Mouse (Mus musculus) E14TG2a.4 (cell line): ENCODE data around the gene Cacng5.

ENCODE experiments used
- H3K27me3 ChIP-seq: 2 replicates; pipeline ENCODE4 v1.6.1; 2014; ENCODE audit warnings: low read length, control low read depth; ENCODE audit not compliant: insufficient read depth
- H3K36me3 ChIP-seq: 2 replicates; pipeline ENCODE4 v1.6.1; 2014; ENCODE audit warnings: low read length, control low read depth; ENCODE audit not compliant: insufficient read depth
- H3K4me1 ChIP-seq: replicated peaks from 2 replicates; pipeline ENCODE4 v1.6.1; 2014; ENCODE audit warnings: low read depth, low read length, control low read depth
- H3K4me3 ChIP-seq: replicated peaks from 2 replicates; pipeline ENCODE4 v1.5.1; 2014; ENCODE audit warnings: mild to moderate bottlenecking, low read length
- H3K9me3 ChIP-seq: 2 replicates; pipeline ENCODE4 v1.6.1; 2014; ENCODE audit warnings: low read length, control low read depth
- CTCF ChIP-seq: conservative IDR thresholded peaks from 2 replicates; pipeline ENCODE4 v1.5.1; 2014; ENCODE audit warnings: low read length
- NANOG ChIP-seq: IDR thresholded peaks from 2 replicates; pipeline ENCODE4 v1.6.1; 2014; ENCODE audit warnings: borderline replicate concordance, low read length, mixed read lengths
- POU5F1 ChIP-seq: IDR thresholded peaks from 2 replicates; pipeline ENCODE4 v1.6.1; 2014; ENCODE audit warnings: low read length, borderline replicate concordance

Cacng5 gene

GRCm38 (mm10) chr11:107865128-107865527, 49.7 kb downstream of the Cacng5 start:
- Histone ChIP-seq H3K36me3 (no peaks in the 10 kb centered on the region), H3K4me3 (no peak overlapping the region), H3K9me3 (no peaks in the 10 kb centered on the region), H3K27me3 (peaks cover 8% of the 10 kb centered on the region; the same call in 1 of the 2 replicates), H3K4me1 (peaks cover 12% of the 10 kb centered on the region)
- no peak for TF ChIP-seq POU5F1
- TF ChIP-seq CTCF: peak; percentile 80
- TF ChIP-seq NANOG: no peak

GRCm38 (mm10) chr11:107864024-107864423, 50.8 kb downstream of the Cacng5 start:
- TF ChIP-seq POU5F1 (no peak), CTCF (peak; percentile 72)

GRCm38 (mm10) chr11:107861738-107862137, 53.1 kb downstream of the Cacng5 start:
- no peak for TF ChIP-seq NANOG
- no peak for TF ChIP-seq CTCF
- Histone ChIP-seq H3K4me1 (peaks cover 2% of the 10 kb centered on the region; the same call in 1 of the 2 replicates), H3K4me3 (no peak overlapping the region), H3K9me3 (no peaks in the 10 kb centered on the region), H3K36me3 (no peaks in the 10 kb centered on the region), H3K27me3 (peaks cover 10% of the 10 kb centered on the region)

More at GRCm38 (mm10) chr11:107864024-107864423, 50.8 kb downstream of the Cacng5 start:
- peaks cover 12% of the 10 kb centered on the region for H3K4me1 ChIP-seq
- H3K27me3 ChIP-seq: peaks cover 8% of the 10 kb centered on the region; the same call in 1 of the 2 replicates
- no peaks in the 10 kb centered on the region for H3K9me3 ChIP-seq
- no peaks in the 10 kb centered on the region for H3K36me3 ChIP-seq
- H3K4me3 ChIP-seq: no peak overlapping the region

- no peaks in the 10 kb centered on the region for H3K9me3 ChIP-seq
- no peak overlapping the region for H3K4me3 ChIP-seq
- no peaks in the 10 kb centered on the region for H3K36me3 ChIP-seq
- TF ChIP-seq CTCF: no peak
- no peak for TF ChIP-seq NANOG
- no peak for TF ChIP-seq POU5F1
- H3K4me1 ChIP-seq: peaks cover 2% of the 10 kb centered on the region; the same call in 1 of the 2 replicates
- H3K27me3 ChIP-seq: peaks cover 20% of the 10 kb centered on the region
These were observed 55.0 kb downstream of the Cacng5 start for GRCm38 (mm10) chr11:107859871-107860270.

GRCm38 (mm10) chr11:107859288-107859687, 55.6 kb downstream of the Cacng5 start:
- H3K36me3 ChIP-seq: no peaks in the 10 kb centered on the region
- H3K9me3 ChIP-seq: no peaks in the 10 kb centered on the region
- TF ChIP-seq CTCF (peak; percentile 94), POU5F1 (no peak)
- peaks cover 23% of the 10 kb centered on the region for H3K27me3 ChIP-seq
- H3K4me3 ChIP-seq: no peak overlapping the region
- H3K4me1 ChIP-seq: no peaks in the 10 kb centered on the region

- 0 out of 2 replicates have a peak, but pooled peaks cover 3% of the 10 kb centered on the region for H3K4me1 ChIP-seq
- H3K36me3 ChIP-seq: no peaks in the 10 kb centered on the region
- TF ChIP-seq POU5F1 (no peak), CTCF (peak; percentile 39), NANOG (no peak)
- H3K4me3 ChIP-seq: no peak overlapping the region
- H3K9me3 ChIP-seq: no peaks in the 10 kb centered on the region
- H3K27me3 ChIP-seq: peaks cover 14% of the 10 kb centered on the region
These were observed 61.8 kb downstream of the Cacng5 start for GRCm38 (mm10) chr11:107853088-107853487.

- Histone ChIP-seq H3K36me3 (no peaks in the 10 kb centered on the region), H3K9me3 (no peaks in the 10 kb centered on the region), H3K4me1 (0 out of 2 replicates have a peak, but pooled peaks cover 3% of the 10 kb centered on the region)
These were observed 65.2 kb downstream of the Cacng5 start for GRCm38 (mm10) chr11:107849621-107850020.

GRCm38 (mm10) chr11:107844175-107844574, 70.7 kb downstream of the Cacng5 start:
- peaks cover 3% of the 10 kb centered on the region; the same call in 1 of the 2 replicates for H3K9me3 ChIP-seq
- H3K36me3 ChIP-seq: no peaks in the 10 kb centered on the region
- no peak overlapping the region for H3K4me3 ChIP-seq
- no peaks in the 10 kb centered on the region for H3K27me3 ChIP-seq
- no peak for TF ChIP-seq POU5F1
- no peak for TF ChIP-seq CTCF
- no peak for TF ChIP-seq NANOG
- no peaks in the 10 kb centered on the region for H3K4me1 ChIP-seq

More at GRCm38 (mm10) chr11:107849621-107850020, 65.2 kb downstream of the Cacng5 start:
- H3K4me3 ChIP-seq: no peak overlapping the region
- peaks cover under 1% of the 10 kb centered on the region; the same call in 1 of the 2 replicates for H3K27me3 ChIP-seq
- TF ChIP-seq POU5F1 (no peak), NANOG (no peak), CTCF (no peak)
